Mouse (Mus musculus) limb, embryonic 12.5 days (tissue): ENCODE measurements around the gene Cldn11. TPM values are rescaled to one million over a fixed set of nuclear protein-coding genes. Genes with fewer than 3 reads are reported as not detected.

ENCODE experiments used
- ATAC-seq: fragments of 200-750 bp; cut with Nextera tagmentation; 2 replicates; pipeline ENCODE4 v1.8.0; 2017; ENCODE audit warnings: low read depth, moderate TSS enrichment; ENCODE audit not compliant: insufficient number of reproducible peaks, insufficient read depth, low FRiP score, low TSS enrichment
- H3K27ac ChIP-seq: fragments of 300-500 bp; sonication (generic); 2 replicates; pipeline ENCODE4 v1.5.1; 2016; ENCODE audit warnings: mild to moderate bottlenecking, moderate library complexity
- H3K27me3 ChIP-seq: fragments of 300-500 bp; sonication (generic); 2 replicates; pipeline ENCODE4 v1.6.1; 2016; ENCODE audit warnings: mild to moderate bottlenecking, moderate library complexity
- H3K36me3 ChIP-seq: fragments of 300-500 bp; sonication (generic); 2 replicates; pipeline ENCODE4 v1.6.1; 2016; ENCODE audit warnings: mild to moderate bottlenecking, moderate library complexity
- H3K4me1 ChIP-seq: fragments of 300-500 bp; sonication (generic); replicated peaks from 2 replicates; pipeline ENCODE4 v1.6.1; 2016
- H3K4me2 ChIP-seq: fragments of 300-500 bp; sonication (generic); 2 replicates; pipeline ENCODE4 v1.6.1; 2016; ENCODE audit warnings: mild to moderate bottlenecking, moderate library complexity
- H3K4me3 ChIP-seq: fragments of 300-500 bp; sonication (generic); replicated peaks from 2 replicates; pipeline ENCODE4 v1.5.1; 2016; ENCODE audit warnings: mild to moderate bottlenecking
- H3K9ac ChIP-seq: fragments of 300-500 bp; sonication (generic); replicated peaks from 2 replicates; pipeline ENCODE4 v1.6.1; 2016; ENCODE audit warnings: mild to moderate bottlenecking, moderate library complexity
- H3K9me3 ChIP-seq: fragments of 300-500 bp; sonication (generic); 2 replicates; pipeline ENCODE4 v1.6.1; 2016; ENCODE audit warnings: mild to moderate bottlenecking, moderate library complexity
- WGBS: fragments of 180-500 bp; shearing (Covaris S2); methylation state at CpG from one replicate; pipeline ENCODE4 v1.1.7; 2016; 5-methylcytosine and 5-hydroxymethylcytosine counted together
- polyA plus RNA-seq: library from polyadenylated mRNA; unstranded; fragments of >200 nt; fragmentation: Nextera tagmentation; extraction: Ambion mirVana; gene quantifications from 2 replicates; pipeline ENCODE4 v1.2.1, GENCODE M21; 2016

Cldn11 gene
- polyA plus RNA-seq, 1 experiment from 2014 or later = 5.2 TPM

DNA sequence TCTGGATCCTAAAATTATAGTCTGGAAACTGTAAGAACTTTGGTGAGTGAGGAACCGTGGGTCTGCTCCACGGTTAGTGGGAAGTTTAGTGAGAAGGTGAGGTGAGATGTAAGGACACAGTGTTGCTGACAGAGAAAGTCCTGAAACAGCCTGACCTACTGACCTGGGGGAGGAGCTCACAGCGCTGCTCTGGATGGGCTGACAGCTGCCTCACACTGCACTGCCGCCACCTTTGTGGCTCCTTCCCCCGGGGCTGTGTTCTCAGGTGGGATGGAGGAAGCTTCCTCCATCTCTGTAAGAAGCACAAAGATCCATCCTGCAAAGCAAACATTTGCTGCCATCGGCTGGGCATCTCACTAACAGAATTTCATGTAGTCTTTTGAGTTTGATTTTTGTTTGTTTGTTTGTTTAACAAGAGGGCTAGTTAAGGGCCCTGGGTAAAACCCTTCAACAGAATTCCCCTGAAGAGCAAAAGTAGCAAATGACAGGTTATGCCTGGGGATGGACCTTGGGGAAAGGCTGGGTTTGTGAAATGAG, 58.8 kb downstream of the Cldn11 start:
- Histone ChIP-seq H3K27ac (peak overlapping the region; percentile 75), H3K9ac (peak overlapping the region; percentile 42; the same call in 1 of the 2 replicates), H3K4me1 (peaks cover 52% of the 10 kb centered on the region), H3K27me3 (no peaks in the 10 kb centered on the region), H3K4me2 (peak overlapping the region; percentile 43), H3K9me3 (no peaks in the 10 kb centered on the region), H3K4me3 (no peak overlapping the region), H3K36me3 (no peaks in the 10 kb centered on the region)
- 8% methylated on average over 6 of the region's 6 CpGs for WGBS
- ATAC-seq = no peak

DNA sequence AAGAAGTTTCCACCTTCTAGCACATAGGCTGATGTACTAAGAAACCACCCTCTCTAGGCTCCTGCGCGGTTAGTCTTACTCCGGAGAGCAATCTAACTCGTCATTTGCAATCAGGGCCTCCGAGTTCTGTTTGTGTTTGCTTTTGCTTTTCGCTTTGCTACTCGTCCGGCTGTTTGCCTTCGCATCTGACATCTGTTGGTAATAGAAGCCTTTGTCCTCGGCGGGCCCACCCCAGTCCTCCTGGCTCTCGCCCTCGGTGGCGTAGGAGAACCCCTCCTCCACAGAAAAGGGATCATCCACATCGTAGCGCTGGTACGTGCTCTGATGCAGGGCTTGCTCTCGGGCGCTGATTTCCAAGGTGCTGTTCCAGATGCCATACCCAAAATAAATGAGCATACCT, 59.3 kb downstream of the Cldn11 start:
- Histone ChIP-seq H3K9me3 (no peaks in the 10 kb centered on the region), H3K36me3 (no peaks in the 10 kb centered on the region), H3K27me3 (no peaks in the 10 kb centered on the region), H3K4me1 (peaks cover 56% of the 10 kb centered on the region), H3K4me2 (peak overlapping the region; percentile 43), H3K9ac (peak overlapping the region; percentile 42; the same call in 1 of the 2 replicates), H3K4me3 (no peak overlapping the region), H3K27ac (peak overlapping the region; percentile 75)
- WGBS = 8% methylated on average over 19 of the region's 19 CpGs
- ATAC-seq = no peak

DNA sequence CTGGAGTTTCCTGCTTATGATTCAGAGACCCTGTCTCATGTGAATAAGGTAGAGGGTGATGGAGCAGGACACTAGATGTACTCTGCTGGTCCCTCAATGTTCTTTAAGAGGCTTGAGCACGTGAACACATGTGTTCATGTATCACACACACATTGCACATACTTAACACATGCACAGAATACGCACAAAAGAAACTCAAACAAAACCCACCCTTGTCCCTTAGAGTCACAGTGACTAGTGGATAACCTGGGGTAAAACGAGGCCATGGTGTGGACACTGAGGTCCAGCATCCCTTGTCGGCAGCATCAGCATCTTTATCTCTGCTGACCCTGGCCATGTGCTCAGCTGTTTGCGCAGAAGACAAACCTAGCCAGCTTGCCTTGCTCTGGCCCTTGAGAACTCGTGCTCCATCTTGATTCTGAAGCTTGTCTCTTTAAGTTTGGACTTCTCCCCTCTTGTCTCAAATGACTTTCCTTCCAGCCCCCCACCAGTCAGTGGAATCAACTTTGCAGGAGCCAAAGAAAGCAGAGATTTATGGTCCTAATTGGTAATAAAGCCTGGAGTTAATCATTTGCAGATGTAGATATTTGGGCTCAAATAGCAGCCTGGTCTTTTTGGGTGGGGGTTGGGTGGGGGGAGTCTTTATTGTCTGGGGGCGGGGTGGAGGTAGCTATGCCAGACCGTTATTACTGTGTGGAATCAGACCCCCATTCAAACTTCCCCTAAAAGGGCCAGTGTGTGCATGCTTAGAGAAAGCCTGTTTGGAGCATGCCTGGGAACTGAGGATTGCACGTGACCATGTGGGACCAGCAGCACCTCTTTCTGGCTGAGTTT, 62.7 kb downstream of the Cldn11 start:
- peak overlapping the region; percentile 29 for H3K4me2 ChIP-seq
- no peak overlapping the region for H3K4me3 ChIP-seq
- no peaks in the 10 kb centered on the region for H3K36me3 ChIP-seq
- H3K27ac ChIP-seq = peak overlapping the region; percentile 92
- H3K4me1 ChIP-seq = peaks cover 58% of the 10 kb centered on the region
- peak; percentile 96 for ATAC-seq
- 20% methylated on average over 9 of the region's 9 CpGs for WGBS
- no peaks in the 10 kb centered on the region for H3K27me3 ChIP-seq
- no peak overlapping the region for H3K9ac ChIP-seq
- H3K9me3 ChIP-seq = no peaks in the 10 kb centered on the region

DNA sequence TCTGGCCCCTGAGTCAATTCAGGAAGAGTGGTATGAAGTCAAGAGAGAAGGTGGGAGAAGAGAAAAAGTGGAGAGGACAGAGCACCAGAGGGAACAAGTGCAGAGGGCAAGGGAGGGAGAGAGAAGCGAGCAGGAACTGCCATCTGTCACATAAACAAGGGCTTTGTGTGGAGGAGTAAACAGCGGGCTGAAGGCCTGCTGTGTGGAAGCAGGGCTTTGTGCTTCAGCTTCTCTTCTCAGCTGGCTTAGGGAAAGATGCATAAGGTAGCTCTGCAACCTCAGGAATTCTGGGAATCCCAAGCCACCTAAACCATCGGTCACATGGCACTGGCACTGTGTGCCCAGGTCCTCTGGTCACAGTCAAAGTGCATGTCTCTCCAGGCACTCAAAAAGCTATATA, 64.1 kb downstream of the Cldn11 start:
- 25% methylated on average over 3 of the region's 3 CpGs for WGBS
- ATAC-seq = no peak
- H3K4me1 ChIP-seq = peaks cover 48% of the 10 kb centered on the region
- H3K4me3 ChIP-seq = no peak overlapping the region
- peak overlapping the region; percentile 92 for H3K27ac ChIP-seq
- no peaks in the 10 kb centered on the region for H3K9me3 ChIP-seq
- H3K27me3 ChIP-seq = no peaks in the 10 kb centered on the region
- no peaks in the 10 kb centered on the region for H3K36me3 ChIP-seq
- no peak overlapping the region for H3K4me2 ChIP-seq
- H3K9ac ChIP-seq = no peak overlapping the region

Other genes with a start within 250 kb of the Cldn11 start
- 5.6 and 6.5 TPM in 2 replicates for gene Phc3, start 180.5 kb upstream of the Cldn11 start, polyA plus RNA-seq
- gene Prkci, start 154.2 kb upstream of the Cldn11 start, polyA plus RNA-seq = 44.9 and 49.8 TPM in 2 replicates
- gene Skil, start 54.9 kb upstream of the Cldn11 start, polyA plus RNA-seq = 34.5 and 36.2 TPM in 2 replicates
- gene Slc7a14, start 160.5 kb downstream of the Cldn11 start, polyA plus RNA-seq = 0.08 and 0.12 TPM in 2 replicates